Mouse (Mus musculus) kidney, embryonic 15.5 days (tissue): ENCODE measurements around the gene Sytl3. TPM values are rescaled to one million over a fixed set of nuclear protein-coding genes. Genes with fewer than 3 reads are reported as not detected.
A peak's percentile ranks its signal among the peaks of the same experiment; 100 is the strongest.

Experiments used
- ATAC-seq: fragments of 200-750 bp; cut with Nextera tagmentation; replicated peaks from 2 replicates; pipeline ENCODE4 v1.8.0; 2017; ENCODE audit warnings: moderate TSS enrichment; ENCODE audit not compliant: low FRiP score
- H3K27ac ChIP-seq: fragments of 300-500 bp; sonication (generic); 2 replicates; pipeline ENCODE4 v1.5.1; 2015; ENCODE audit warnings: mild to moderate bottlenecking, inconsistent platforms
- H3K27me3 ChIP-seq: fragments of 300-500 bp; sonication (generic); 2 replicates; pipeline ENCODE4 v1.6.1; 2015; ENCODE audit warnings: inconsistent platforms
- H3K36me3 ChIP-seq: fragments of 300-500 bp; sonication (generic); 2 replicates; pipeline ENCODE4 v1.6.1; 2015; ENCODE audit warnings: inconsistent platforms
- H3K4me1 ChIP-seq: fragments of 300-500 bp; sonication (generic); 2 replicates; pipeline ENCODE4 v1.6.1; 2015; ENCODE audit warnings: inconsistent platforms
- H3K4me2 ChIP-seq: fragments of 300-500 bp; sonication (generic); 2 replicates; pipeline ENCODE4 v1.6.1; 2015; ENCODE audit warnings: moderate library complexity, mild to moderate bottlenecking, inconsistent platforms
- H3K4me3 ChIP-seq: fragments of 300-500 bp; sonication (generic); replicated peaks from 2 replicates; pipeline ENCODE4 v1.5.1; 2015; ENCODE audit warnings: mild to moderate bottlenecking, inconsistent platforms
- H3K9ac ChIP-seq: fragments of 300-500 bp; sonication (generic); 2 replicates; pipeline ENCODE4 v1.6.1; 2015; ENCODE audit warnings: mild to moderate bottlenecking, inconsistent platforms
- H3K9me3 ChIP-seq: fragments of 300-500 bp; sonication (generic); replicated peaks from 2 replicates; pipeline ENCODE4 v1.6.1; 2016; ENCODE audit warnings: inconsistent platforms
- WGBS: fragments of 180-500 bp; shearing (Covaris S2); methylation state at CpG from one replicate; pipeline ENCODE4 v1.1.7; 2015; ENCODE audit warnings: mixed read lengths; 5-methylcytosine and 5-hydroxymethylcytosine counted together
- polyA plus RNA-seq: library from polyadenylated mRNA; unstranded; fragments of >200 nt; fragmentation: Nextera tagmentation; extraction: Ambion mirVana; gene quantifications from 2 replicates; pipeline ENCODE4 v1.2.1, GENCODE M21; 2015

The Sytl3 gene
- polyA plus RNA-seq, 1 experiment from 2014 or later: 1.2 TPM

GRCm38 (mm10) chr17:6743039-6743575, 84.2 kb downstream of the Sytl3 start:
- H3K27me3 ChIP-seq: no peaks in the 10 kb centered on the region
- H3K36me3 ChIP-seq: peaks cover 67% of the 10 kb centered on the region
- peaks cover 69% of the 10 kb centered on the region for H3K4me1 ChIP-seq
- H3K27ac ChIP-seq: peak overlapping the region; percentile 85
- 70% methylated on average over 11 of the region's 11 CpGs for WGBS
- H3K4me2 ChIP-seq: no peak overlapping the region
- no peaks in the 10 kb centered on the region for H3K9me3 ChIP-seq
- no peak overlapping the region for H3K4me3 ChIP-seq
- H3K9ac ChIP-seq: no peak overlapping the region; the same call in 1 of the 2 replicates
- no peak for ATAC-seq

GRCm38 (mm10) chr17:6743787-6744239, 84.9 kb downstream of the Sytl3 start:
- no peak overlapping the region for H3K9ac ChIP-seq
- H3K4me1 ChIP-seq: peaks cover 76% of the 10 kb centered on the region
- H3K36me3 ChIP-seq: peaks cover 67% of the 10 kb centered on the region
- no peak overlapping the region for H3K4me2 ChIP-seq
- WGBS: 18% methylated on average over 11 of the region's 11 CpGs
- H3K27ac ChIP-seq: peak overlapping the region; percentile 85
- no peak overlapping the region for H3K4me3 ChIP-seq
- H3K27me3 ChIP-seq: no peaks in the 10 kb centered on the region
- H3K9me3 ChIP-seq: no peaks in the 10 kb centered on the region
- ATAC-seq: no peak

GRCm38 (mm10) chr17:6744366-6744765, 85.5 kb downstream of the Sytl3 start:
- H3K4me3 ChIP-seq: no peak overlapping the region
- ATAC-seq: no peak
- H3K4me1 ChIP-seq: peaks cover 77% of the 10 kb centered on the region
- no peaks in the 10 kb centered on the region for H3K9me3 ChIP-seq
- 49% methylated on average over 9 of the region's 9 CpGs for WGBS
- H3K9ac ChIP-seq: no peak overlapping the region
- no peak overlapping the region for H3K4me2 ChIP-seq
- H3K36me3 ChIP-seq: peaks cover 67% of the 10 kb centered on the region
- H3K27ac ChIP-seq: peak overlapping the region; percentile 85
- H3K27me3 ChIP-seq: no peaks in the 10 kb centered on the region

GRCm38 (mm10) chr17:6744871-6745270, 86.0 kb downstream of the Sytl3 start:
- H3K9me3 ChIP-seq: no peaks in the 10 kb centered on the region
- no peak overlapping the region for H3K4me2 ChIP-seq
- WGBS: 73% methylated on average over 14 of the region's 14 CpGs
- H3K27me3 ChIP-seq: no peaks in the 10 kb centered on the region
- H3K36me3 ChIP-seq: peaks cover 65% of the 10 kb centered on the region
- no peak overlapping the region for H3K4me3 ChIP-seq
- peaks cover 77% of the 10 kb centered on the region for H3K4me1 ChIP-seq
- no peak overlapping the region for H3K9ac ChIP-seq
- peak overlapping the region; percentile 85 for H3K27ac ChIP-seq
- no peak for ATAC-seq

- Histone ChIP-seq H3K4me1 (peaks cover 77% of the 10 kb centered on the region), H3K27ac (peak overlapping the region; percentile 85), H3K4me2 (no peak overlapping the region), H3K27me3 (no peaks in the 10 kb centered on the region), H3K9ac (no peak overlapping the region), H3K36me3 (peaks cover 64% of the 10 kb centered on the region), H3K9me3 (no peaks in the 10 kb centered on the region), H3K4me3 (no peak overlapping the region)
- WGBS: 79% methylated on average over 5 of the region's 5 CpGs
- no peak for ATAC-seq
Measured at GRCm38 (mm10) chr17:6745503-6745902, 86.6 kb downstream of the Sytl3 start.

- Histone ChIP-seq H3K4me1 (peaks cover 77% of the 10 kb centered on the region), H3K27me3 (no peaks in the 10 kb centered on the region), H3K4me2 (no peak overlapping the region), H3K27ac (peak overlapping the region; percentile 85), H3K4me3 (no peak overlapping the region), H3K9me3 (no peaks in the 10 kb centered on the region), H3K36me3 (peaks cover 64% of the 10 kb centered on the region), H3K9ac (no peak overlapping the region)
- 50% methylated on average over 9 of the region's 9 CpGs for WGBS
- ATAC-seq: no peak
Measured at GRCm38 (mm10) chr17:6745975-6746374, 87.1 kb downstream of the Sytl3 start.

GRCm38 (mm10) chr17:6746452-6747231, 87.7 kb downstream of the Sytl3 start:
- peaks cover 80% of the 10 kb centered on the region for H3K4me1 ChIP-seq
- no peak overlapping the region for H3K4me3 ChIP-seq
- peak overlapping the region; percentile 85 for H3K27ac ChIP-seq
- 56% methylated on average over 9 of the region's 9 CpGs for WGBS
- ATAC-seq: peak; percentile 27; the same call in 1 of the 2 replicates
- H3K36me3 ChIP-seq: peaks cover 64% of the 10 kb centered on the region
- H3K9ac ChIP-seq: no peak overlapping the region
- no peak overlapping the region for H3K4me2 ChIP-seq
- H3K9me3 ChIP-seq: no peaks in the 10 kb centered on the region
- no peaks in the 10 kb centered on the region for H3K27me3 ChIP-seq

GRCm38 (mm10) chr17:6747478-6747877, 88.6 kb downstream of the Sytl3 start:
- Histone ChIP-seq H3K4me3 (no peak overlapping the region), H3K4me1 (peaks cover 77% of the 10 kb centered on the region), H3K9me3 (no peaks in the 10 kb centered on the region), H3K27ac (peak overlapping the region; percentile 85), H3K4me2 (no peak overlapping the region), H3K36me3 (peaks cover 64% of the 10 kb centered on the region), H3K9ac (no peak overlapping the region), H3K27me3 (no peaks in the 10 kb centered on the region)
- ATAC-seq: no peak
- 26% methylated on average over 7 of the region's 7 CpGs for WGBS

- H3K9ac ChIP-seq: no peak overlapping the region
- H3K4me1 ChIP-seq: peaks cover 63% of the 10 kb centered on the region
- peaks cover 71% of the 10 kb centered on the region for H3K36me3 ChIP-seq
- H3K27ac ChIP-seq: 0 out of 2 replicates have a peak overlapping the region, but pooled peaks have one; percentile 85
- H3K4me2 ChIP-seq: no peak overlapping the region
- H3K27me3 ChIP-seq: no peaks in the 10 kb centered on the region
- ATAC-seq: no peak
- 78% methylated on average over 17 of the region's 17 CpGs for WGBS
- no peak overlapping the region for H3K4me3 ChIP-seq
- no peaks in the 10 kb centered on the region for H3K9me3 ChIP-seq
Measured at GRCm38 (mm10) chr17:6748779-6749464, 90.0 kb downstream of the Sytl3 start.

- Histone ChIP-seq H3K9ac (no peak overlapping the region), H3K4me2 (no peak overlapping the region), H3K9me3 (no peaks in the 10 kb centered on the region), H3K27ac (peak overlapping the region; percentile 41), H3K4me1 (peaks cover 55% of the 10 kb centered on the region), H3K4me3 (no peak overlapping the region), H3K36me3 (peaks cover 79% of the 10 kb centered on the region), H3K27me3 (no peaks in the 10 kb centered on the region)
- ATAC-seq: no peak
- 70% methylated on average over 11 of the region's 11 CpGs for WGBS
Measured at GRCm38 (mm10) chr17:6751221-6751859, 92.4 kb downstream of the Sytl3 start.

- 45% methylated on average over 7 of the region's 7 CpGs for WGBS
- Histone ChIP-seq H3K9ac (no peak overlapping the region), H3K4me3 (no peak overlapping the region), H3K9me3 (no peaks in the 10 kb centered on the region), H3K27ac (0 out of 2 replicates have a peak overlapping the region, but pooled peaks have one; percentile 6), H3K36me3 (peaks cover 80% of the 10 kb centered on the region), H3K27me3 (no peaks in the 10 kb centered on the region), H3K4me2 (no peak overlapping the region), H3K4me1 (peaks cover 55% of the 10 kb centered on the region)
- no peak for ATAC-seq
Measured at GRCm38 (mm10) chr17:6752375-6752774, 93.5 kb downstream of the Sytl3 start.

- Histone ChIP-seq H3K9ac (no peak overlapping the region), H3K27ac (peak overlapping the region; percentile 72), H3K27me3 (no peaks in the 10 kb centered on the region), H3K36me3 (peaks cover 80% of the 10 kb centered on the region), H3K9me3 (no peaks in the 10 kb centered on the region), H3K4me2 (no peak overlapping the region), H3K4me1 (peaks cover 58% of the 10 kb centered on the region), H3K4me3 (no peak overlapping the region)
- no peak for ATAC-seq
- 61% methylated on average over 9 of the region's 9 CpGs for WGBS
Measured at GRCm38 (mm10) chr17:6755176-6755575, 96.3 kb downstream of the Sytl3 start.
